Mouse (Mus musculus) kidney, embryonic 16.5 days (tissue): Measurements from ENCODE around the gene Rnase12. TPM values are rescaled to one million over a fixed set of nuclear protein-coding genes. Genes with fewer than 3 reads are reported as not detected.
"Not testable (repeated sequence)": the region's sequence is repeated elsewhere in the genome, so short reads cannot be mapped to it uniquely, and the experiment has no call there.

Source experiments
- ATAC-seq: fragments of 200-750 bp; cut with Nextera tagmentation; 2 replicates; pipeline ENCODE4 v1.8.0; 2017; ENCODE audit warnings: moderate TSS enrichment; ENCODE audit not compliant: low FRiP score, low TSS enrichment
- H3K27ac ChIP-seq: fragments of 300-500 bp; sonication (generic); 2 replicates; pipeline ENCODE4 v1.5.1; 2014; ENCODE audit warnings: low read length
- H3K27me3 ChIP-seq: fragments of 300-500 bp; sonication (generic); 2 replicates; pipeline ENCODE4 v1.6.1; 2014; ENCODE audit warnings: low read length, control low read depth, mixed read lengths; ENCODE audit not compliant: insufficient read depth
- H3K36me3 ChIP-seq: fragments of 300-500 bp; sonication (generic); 2 replicates; pipeline ENCODE4 v1.6.1; 2014; ENCODE audit warnings: low read length, control low read depth, mixed read lengths; ENCODE audit not compliant: insufficient read depth
- H3K4me1 ChIP-seq: fragments of 300-500 bp; sonication (generic); 2 replicates; pipeline ENCODE4 v1.6.1; 2014; ENCODE audit warnings: low read length, control low read depth, mixed read lengths; ENCODE audit not compliant: insufficient read depth
- H3K4me2 ChIP-seq: fragments of 300-500 bp; sonication (generic); replicated peaks from 2 replicates; pipeline ENCODE4 v1.6.1; 2014; ENCODE audit warnings: low read depth, low read length
- H3K4me3 ChIP-seq: fragments of 300-500 bp; sonication (generic); 2 replicates; pipeline ENCODE4 v1.5.1; 2014; ENCODE audit warnings: mild to moderate bottlenecking, low read length
- H3K9ac ChIP-seq: fragments of 300-500 bp; sonication (generic); replicated peaks from 2 replicates; pipeline ENCODE4 v1.6.1; 2014; ENCODE audit warnings: low read length
- H3K9me3 ChIP-seq: fragments of 300-500 bp; sonication (generic); 2 replicates; pipeline ENCODE4 v1.6.1; 2016; ENCODE audit warnings: low read length, control low read depth
- WGBS: fragments of 180-500 bp; shearing (Covaris S2); extraction: QIAGEN DNeasy Blood & Tissue Kit; methylation state at CpG from one replicate; pipeline ENCODE4 v1.1.7; 2014; 5-methylcytosine and 5-hydroxymethylcytosine counted together
- polyA plus RNA-seq: library from polyadenylated mRNA; unstranded; fragments of >200 nt; fragmentation: Nextera tagmentation; extraction: Ambion mirVana; gene quantifications from 2 replicates; pipeline ENCODE4 v1.2.1, GENCODE M21; 2015

Rnase12 gene
- 9.0 and 10.2 TPM in 2 replicates for polyA plus RNA-seq

- 24% methylated on average over 9 of the region's 9 CpGs for WGBS
- ATAC-seq: peak; percentile 62; the same call in 1 of the 2 replicates
- Histone ChIP-seq H3K36me3 (no peaks in the 10 kb centered on the region), H3K27ac (peak within 1 kb of the TSS; percentile 47; the same call in 1 of the 2 replicates), H3K4me2 (peak within 1 kb of the TSS; percentile 38), H3K4me3 (0 out of 2 replicates have a peak within 1 kb of the TSS, but pooled peaks have one; percentile 1), H3K9ac (no peak within 1 kb of the TSS; the same call in 1 of the 2 replicates), H3K9me3 (no peaks in the 10 kb centered on the region), H3K4me1 (peaks cover 15% of the 10 kb centered on the region), H3K27me3 (no peaks in the 10 kb centered on the region)
Observed at GRCm38 (mm10) chr14:51057401-51057831, at the start of gene Rnase12. Gene Rnase12, minus strand, starts transcription at chr14:51057661.

GRCm38 (mm10) chr14:51106449-51106967 lies 49.0 kb upstream of the Rnase12 start:
- no peak overlapping the region for H3K27ac ChIP-seq
- peaks cover 13% of the 10 kb centered on the region; the same call in 1 of the 2 replicates for H3K9me3 ChIP-seq
- H3K4me1 ChIP-seq: no peaks in the 10 kb centered on the region
- H3K4me2 ChIP-seq: no peak overlapping the region
- 0 out of 2 replicates have a peak, but pooled peaks have one; percentile 31 for ATAC-seq
- 0 out of 2 replicates have a peak, but pooled peaks cover 7% of the 10 kb centered on the region for H3K36me3 ChIP-seq
- H3K4me3 ChIP-seq: no peak overlapping the region
- H3K9ac ChIP-seq: no peak overlapping the region
- H3K27me3 ChIP-seq: no peaks in the 10 kb centered on the region

- Histone ChIP-seq H3K27ac (no peak overlapping the region), H3K9me3 (0 out of 2 replicates have a peak, but pooled peaks cover under 1% of the 10 kb centered on the region), H3K36me3 (0 out of 2 replicates have a peak, but pooled peaks cover 7% of the 10 kb centered on the region), H3K27me3 (no peaks in the 10 kb centered on the region), H3K4me2 (no peak overlapping the region), H3K9ac (no peak overlapping the region), H3K4me1 (no peaks in the 10 kb centered on the region), H3K4me3 (no peak overlapping the region)
- WGBS: 91% methylated on average over 2 of the region's 2 CpGs
- ATAC-seq: no peak
Observed at GRCm38 (mm10) chr14:51104366-51104765, 46.9 kb upstream of the Rnase12 start.

GRCm38 (mm10) chr14:51103217-51103616 lies 45.8 kb upstream of the Rnase12 start:
- H3K27ac ChIP-seq: no peak overlapping the region
- H3K27me3 ChIP-seq: no peaks in the 10 kb centered on the region
- no peaks in the 10 kb centered on the region for H3K4me1 ChIP-seq
- 67% methylated on average over 3 of the region's 3 CpGs for WGBS
- H3K9me3 ChIP-seq: no peaks in the 10 kb centered on the region
- H3K9ac ChIP-seq: no peak overlapping the region
- H3K4me2 ChIP-seq: no peak overlapping the region
- no peak overlapping the region for H3K4me3 ChIP-seq
- 0 out of 2 replicates have a peak, but pooled peaks cover 7% of the 10 kb centered on the region for H3K36me3 ChIP-seq
- ATAC-seq: no peak; the same call in 1 of the 2 replicates

GRCm38 (mm10) chr14:51101284-51101683 lies 43.8 kb upstream of the Rnase12 start:
- Histone ChIP-seq H3K9ac (no peak overlapping the region), H3K4me2 (no peak overlapping the region), H3K4me1 (no peaks in the 10 kb centered on the region), H3K36me3 (0 out of 2 replicates have a peak, but pooled peaks cover 7% of the 10 kb centered on the region), H3K27me3 (no peaks in the 10 kb centered on the region), H3K27ac (no peak overlapping the region), H3K4me3 (no peak overlapping the region), H3K9me3 (no peaks in the 10 kb centered on the region)
- ATAC-seq: no peak
- 79% methylated on average over 9 of the region's 9 CpGs for WGBS

- Histone ChIP-seq H3K4me1 (peaks cover 5% of the 10 kb centered on the region; the same call in 1 of the 2 replicates), H3K9me3 (no peaks in the 10 kb centered on the region), H3K4me3 (no peak overlapping the region), H3K27ac (no peak overlapping the region), H3K36me3 (no peaks in the 10 kb centered on the region), H3K9ac (no peak overlapping the region), H3K27me3 (no peaks in the 10 kb centered on the region), H3K4me2 (no peak overlapping the region)
- ATAC-seq: no peak
- 90% methylated on average over 11 of the region's 11 CpGs for WGBS
Observed at GRCm38 (mm10) chr14:51098921-51099320, 41.5 kb upstream of the Rnase12 start.

GRCm38 (mm10) chr14:51098300-51098699 lies 40.8 kb upstream of the Rnase12 start:
- H3K4me3 ChIP-seq, H3K9ac ChIP-seq, H3K4me1 ChIP-seq, H3K27ac ChIP-seq, H3K9me3 ChIP-seq, H3K27me3 ChIP-seq, H3K4me2 ChIP-seq, H3K36me3 ChIP-seq: not testable (repeated sequence)
- 29% methylated on average over 1 of the region's 1 CpGs for WGBS
- ATAC-seq: 0 out of 2 replicates have a peak, but pooled peaks have one; percentile 46

GRCm38 (mm10) chr14:51095736-51096524 lies 38.5 kb upstream of the Rnase12 start:
- no peak overlapping the region for H3K4me2 ChIP-seq
- no peaks in the 10 kb centered on the region for H3K9me3 ChIP-seq
- H3K27me3 ChIP-seq: no peaks in the 10 kb centered on the region
- H3K27ac ChIP-seq: peak overlapping the region; percentile 8; the same call in 1 of the 2 replicates
- no peaks in the 10 kb centered on the region for H3K36me3 ChIP-seq
- no peak overlapping the region for H3K4me3 ChIP-seq
- no peak overlapping the region for H3K9ac ChIP-seq
- no peak; the same call in 1 of the 2 replicates for ATAC-seq
- WGBS: 43% methylated on average over 9 of the region's 9 CpGs
- H3K4me1 ChIP-seq: peaks cover 10% of the 10 kb centered on the region

GRCm38 (mm10) chr14:51094921-51095320 lies 37.5 kb upstream of the Rnase12 start:
- Histone ChIP-seq H3K4me2 (no peak overlapping the region), H3K27ac (no peak overlapping the region), H3K9me3 (no peaks in the 10 kb centered on the region), H3K36me3 (no peaks in the 10 kb centered on the region), H3K4me3 (no peak overlapping the region), H3K9ac (no peak overlapping the region), H3K27me3 (no peaks in the 10 kb centered on the region), H3K4me1 (peaks cover 10% of the 10 kb centered on the region)
- 89% methylated on average over 8 of the region's 9 CpGs for WGBS
- no peak for ATAC-seq
